Mouse (Mus musculus) megakaryocyte-erythroid progenitor cell, adult 5 weeks (primary cell): ENCODE data around the gene Ddx25. TPM values are rescaled to one million over a fixed set of nuclear protein-coding genes. Genes with fewer than 3 reads are reported as not detected.

Source experiments
- polyA plus RNA-seq: library from polyadenylated mRNA; stranded (reverse); fragments of >175 nt; gene quantifications from 2 replicates; pipeline ENCODE4 v1.2.3, GENCODE M21; 2012

Gene Ddx25
- 0.03 and 0.04 TPM in 2 replicates for polyA plus RNA-seq

GRCm38 (mm10) chr9:35558257-35559008 lies at the start of gene Ddx25, which contains the start of gene Pus3:
TSS of gene Ddx25 (minus strand) at chr9:35558528.
TSS of gene Pus3 (plus strand) at chr9:35558595.

GRCm38 (mm10) chr9:35569571-35570534 lies 11.5 kb upstream of the Ddx25 start, which contains the start of the genes Pate2 and Hyls1:
TSS of gene Pate2 (plus strand) at chr9:35570284.
TSS of gene Hyls1 (minus strand) at chr9:35570398.

GRCm38 (mm10) chr9:35518169-35518568 lies 40.2 kb downstream of the Ddx25 start, which contains the start of gene Gm1113:
TSS of gene Gm1113 (minus strand) at chr9:35518269.

Other genes starting within 250 kb of the Ddx25 start
- 0.07 and 0.23 TPM in 2 replicates for gene Cdon, start 137.4 kb downstream of the Ddx25 start, polyA plus RNA-seq
- gene Gm1113, start 40.3 kb downstream of the Ddx25 start, polyA plus RNA-seq: not detected in 2 replicates
- 1.00 and 1.1 TPM in 2 replicates for gene Pus3, start 67 bp upstream of the Ddx25 start, polyA plus RNA-seq
- gene Pate2, start 11.8 kb upstream of the Ddx25 start, polyA plus RNA-seq: 0.35 and 0.39 TPM in 2 replicates
- gene Hyls1, start 11.9 kb upstream of the Ddx25 start, polyA plus RNA-seq: 1.5 and 2.6 TPM in 2 replicates
- gene Pate4, start 53.4 kb upstream of the Ddx25 start, polyA plus RNA-seq: not detected in 2 replicates
- gene Pate3, start 89.7 kb upstream of the Ddx25 start, polyA plus RNA-seq: not detected in 2 replicates
- gene Pate1, start 128.9 kb upstream of the Ddx25 start, polyA plus RNA-seq: not detected in 2 replicates
- not detected in 2 replicates for gene Gm17677, start 182.5 kb upstream of the Ddx25 start, polyA plus RNA-seq
- gene Gm17727, start 219.6 kb upstream of the Ddx25 start, polyA plus RNA-seq: not detected in 2 replicates
- not detected in 2 replicates for gene Gm27235, start 231.6 kb upstream of the Ddx25 start, polyA plus RNA-seq
- gene D730048I06Rik, start 231.6 kb upstream of the Ddx25 start, polyA plus RNA-seq: not detected in 2 replicates